ENCODE assay signal across 9 mouse cellular contexts in the genomic region with DNA sequence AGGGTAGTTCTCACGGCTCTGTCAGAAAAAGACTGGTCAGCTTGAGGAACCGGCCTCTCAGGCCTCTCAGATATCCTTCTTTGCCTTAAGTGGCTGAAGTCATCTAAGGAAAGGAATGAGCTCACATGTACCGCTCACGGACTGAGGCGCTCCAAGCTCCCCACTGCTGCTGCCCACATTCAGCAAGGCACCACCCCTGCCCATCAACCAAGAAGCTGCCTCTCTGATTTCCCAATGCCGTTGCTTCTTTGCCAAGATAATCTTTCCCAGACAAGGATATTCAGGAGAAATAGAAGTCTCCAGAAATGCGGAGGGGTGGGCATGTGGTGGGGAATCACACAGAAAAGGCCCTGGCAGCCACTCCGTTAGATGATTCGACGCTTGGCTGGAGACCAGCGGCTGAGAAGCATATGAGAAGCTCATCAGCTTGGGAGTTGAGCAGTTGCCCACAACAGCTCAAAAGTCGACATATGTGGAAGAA.
A peak's percentile ranks its signal among the peaks of the same experiment; 100 is the strongest.
DNase-seq lines count a peak whose midpoint lies in the region; ATAC-seq lines count a peak whose summit lies in the region.
"Had no signal": no experiment of that assay in that cellular context is flagged by ENCODE, and none has a peak within 500 bp of the region (broad histone marks: within the 10 kb centered on the region; RNA-seq: fewer than 3 reads in every experiment).

No protein-coding gene starts in this region.

- intact Hi-C loops in gastrocnemius, postnatal 14 days (cut with DNase I; ENCODE audit: low total_unique reads) = no loop called here

- no peak for ATAC-seq in hindbrain, embryonic 11.5 days (ENCODE audit: low FRiP score)

- whole genome bisulfite sequencing in hindbrain, embryonic 11.5 days = 93% methylated on average over 12 of the region's 12 CpGs

- H3K27me3 ChIP-seq in hindbrain, embryonic 11.5 days (ENCODE audit: control insufficient read depth, insufficient read depth, low read length) = no peaks in the 10 kb centered on the region

- no peak overlapping the region for H3K4me2 ChIP-seq in hindbrain, embryonic 11.5 days (replicated peaks; ENCODE audit: low read depth, low read length)

- DNase-seq in cerebellum, postnatal 25 days = peak; percentile 42 to 63
- no peak for DNase-seq in cerebellum, adult 11-12 months
- peak; percentile 94 for DNase-seq in NIH3T3 (ENCODE audit: low read depth)
- peak; percentile 65 for DNase-seq in gastrocnemius, postnatal 14 days
- peak; percentile 55 to 88 for DNase-seq in left cerebral cortex, adult 9 months (ENCODE audit: low spot score in 2 of 2)
- DNase-seq in skeletal muscle tissue, adult 2 months (ENCODE audit: low read depth, low spot score) = peak; percentile 72
- no peak for DNase-seq in hindbrain, embryonic 11.5 days (ENCODE audit: low spot score)
- DNase-seq in spleen, adult 12 weeks (ENCODE audit: low spot score) = no peak

- no peaks in the 10 kb centered on the region for H3K36me3 ChIP-seq in hindbrain, embryonic 11.5 days (ENCODE audit: control insufficient read depth, insufficient read depth, low read length)

- H3K4me1 ChIP-seq in hindbrain, embryonic 11.5 days (replicated peaks; ENCODE audit: control insufficient read depth, insufficient read depth, low read length) = no peaks in the 10 kb centered on the region

- H3K27ac ChIP-seq in hindbrain, embryonic 11.5 days (ENCODE audit: low read depth, low read length) = no peak overlapping the region
- H3K27ac ChIP-seq: macrophage had no signal

- no peak overlapping the region for H3K9ac ChIP-seq in hindbrain, embryonic 11.5 days (ENCODE audit: low read depth, low read length)

- H3K4me3 ChIP-seq in hindbrain, embryonic 11.5 days (ENCODE audit: low read depth, low read length) = no peak overlapping the region

- H3K9me3 ChIP-seq in hindbrain, embryonic 11.5 days (ENCODE audit: control insufficient read depth, low read length) = no peaks in the 10 kb centered on the region

Comparison
In these comparisons a context has a peak if more than half of its experiments do, and no peak if none do; other contexts are left out.
1. DNase-seq: peak in cerebellum, postnatal 25 days (2 of 2), NIH3T3 (single experiment), gastrocnemius, postnatal 14 days (single experiment), left cerebral cortex, adult 9 months (2 of 2) and skeletal muscle tissue, adult 2 months (single experiment); none in cerebellum, adult 11-12 months (single experiment), hindbrain, embryonic 11.5 days (single experiment) and spleen, adult 12 weeks (single experiment).